Mouse (Mus musculus) CH12.LX (cell line): ENCODE results near the gene Mfsd7a. TPM values are rescaled to one million over a fixed set of nuclear protein-coding genes. Genes with fewer than 3 reads are reported as not detected.
"Not testable (repeated sequence)": the region's sequence is repeated elsewhere in the genome, so short reads cannot be mapped to it uniquely, and the experiment has no call there.

Source experiments
- DNase-seq: peaks from one replicate; pipeline ENCODE4 v3.0.0-alpha.2; 2013; ENCODE audit errors: extremely low read depth
- H3K27ac ChIP-seq: 2 replicates; pipeline ENCODE4 v1.5.1; 2012; ENCODE audit warnings: low read depth, mild to moderate bottlenecking, control low read depth, moderate library complexity; ENCODE audit not compliant: insufficient read depth
- H3K27me3 ChIP-seq: replicated peaks from 2 replicates; pipeline ENCODE3; 2012; ENCODE audit warnings: inconsistent platforms
- H3K36me3 ChIP-seq, 2 experiments: replicated peaks in 1 of 2; 2 replicates each; pipeline versions ENCODE3 to v1.6.1; 2012; ENCODE audit warnings: inconsistent platforms in 1 of 2, low read length in 1 of 2, mild to moderate bottlenecking in 1 of 2, mixed read lengths in 1 of 2, moderate library complexity in 1 of 2; ENCODE audit not compliant: control insufficient read depth in 1 of 2, insufficient read depth in 1 of 2
- H3K4me1 ChIP-seq, 2 experiments: 2 replicates each; pipeline ENCODE4 v1.6.1; 2012; ENCODE audit warnings: inconsistent platforms in 1 of 2, moderate library complexity in 1 of 2; ENCODE audit not compliant: insufficient read depth in 2 of 2, control insufficient read depth in 1 of 2
- H3K4me2 ChIP-seq: 2 replicates; pipeline ENCODE4 v1.6.1; 2012; ENCODE audit warnings: low read depth, mild to moderate bottlenecking, control low read depth; ENCODE audit not compliant: poor library complexity, insufficient read depth, severe bottlenecking
- H3K4me3 ChIP-seq, 3 experiments: fragments of 150-350 bp in 1 of 3; sonication (generic) in 1 of 3; replicated peaks in 1 of 3; 2 replicates each; pipeline versions ENCODE3 to v1.5.1; 2011 to 2012; ENCODE audit warnings: low read depth in 2 of 3, low read length in 2 of 3, mild to moderate bottlenecking in 2 of 3, moderate library complexity in 2 of 3, control low read depth in 1 of 3, improper control_type of control experiment in 1 of 3, inconsistent platforms in 1 of 3, mixed read lengths in 1 of 3; ENCODE audit not compliant: poor library complexity in 1 of 3
- H3K79me2 ChIP-seq: replicated peaks from 2 replicates; pipeline ENCODE4 v1.6.1; 2012; ENCODE audit warnings: mild to moderate bottlenecking, moderate library complexity; ENCODE audit not compliant: control insufficient read depth, poor library complexity, insufficient read depth, severe bottlenecking; ENCODE audit errors: extremely low read depth
- H3K9ac ChIP-seq: 2 replicates; pipeline ENCODE4 v1.6.1; 2012; ENCODE audit warnings: low read depth, mild to moderate bottlenecking, control low read depth, moderate library complexity; ENCODE audit not compliant: insufficient read depth
- H3K9me3 ChIP-seq: replicated peaks from 2 replicates; pipeline ENCODE3; 2012; ENCODE audit warnings: low read length, inconsistent platforms, mixed read lengths
- CHD1 ChIP-seq: IDR thresholded peaks from 2 replicates; pipeline ENCODE4 v1.6.1; 2012; ENCODE audit warnings: low read depth, low read length, improper control_type of control experiment, inconsistent platforms
- E2F4 ChIP-seq: IDR thresholded peaks from 2 replicates; pipeline ENCODE4 v1.6.1; 2011; ENCODE audit warnings: low read depth, low read length, improper control_type of control experiment; ENCODE audit not compliant: insufficient replicate concordance
- ETS1 ChIP-seq: conservative IDR thresholded peaks from 2 replicates; pipeline ENCODE4 v1.6.1; 2012; ENCODE audit warnings: low read depth, mild to moderate bottlenecking, inconsistent platforms, low read length, improper control_type of control experiment, moderate library complexity
- IRF4 ChIP-seq: IDR thresholded peaks from 2 replicates; pipeline ENCODE4 v1.6.1; 2014; ENCODE audit warnings: low read depth, mild to moderate bottlenecking, inconsistent platforms, low read length, improper control_type of control experiment
- MAX ChIP-seq: IDR thresholded peaks from 2 replicates; pipeline ENCODE4 v1.6.1; 2011; ENCODE audit warnings: low read length, improper control_type of control experiment
- MAZ ChIP-seq: IDR thresholded peaks from 2 replicates; pipeline ENCODE4 v1.6.1; 2012; ENCODE audit warnings: low read depth, mild to moderate bottlenecking, inconsistent platforms, low read length, improper control_type of control experiment, moderate library complexity
- MEF2A ChIP-seq: IDR thresholded peaks from 2 replicates; pipeline ENCODE4 v1.6.1; 2014; ENCODE audit warnings: low read depth, mild to moderate bottlenecking, inconsistent platforms, low read length, improper control_type of control experiment, borderline replicate concordance
- MYC ChIP-seq: IDR thresholded peaks from 2 replicates; pipeline ENCODE4 v1.6.1; 2011; ENCODE audit warnings: low read depth, mild to moderate bottlenecking, improper control_type of control experiment, low read length
- NELFE ChIP-seq: IDR thresholded peaks from 2 replicates; pipeline ENCODE4 v1.6.1; 2011; ENCODE audit warnings: low read depth, low read length, improper control_type of control experiment
- PAX5 ChIP-seq: IDR thresholded peaks from 2 replicates; pipeline ENCODE4 v1.6.1; 2012; ENCODE audit warnings: low read length, inconsistent platforms, mixed read lengths
- RAD21 ChIP-seq: IDR thresholded peaks from 2 replicates; pipeline ENCODE4 v1.6.1; 2011; ENCODE audit warnings: low read depth, mild to moderate bottlenecking, low read length, improper control_type of control experiment, moderate library complexity
- RCOR1 ChIP-seq: conservative IDR thresholded peaks from 2 replicates; pipeline ENCODE4 v1.6.1; 2012; ENCODE audit warnings: low read depth, mild to moderate bottlenecking, inconsistent platforms, low read length, improper control_type of control experiment
- SIN3A ChIP-seq: IDR thresholded peaks from 2 replicates; pipeline ENCODE4 v1.6.1; 2012; ENCODE audit warnings: low read length, improper control_type of control experiment, inconsistent platforms
- TBP ChIP-seq: conservative IDR thresholded peaks from 2 replicates; pipeline ENCODE4 v1.6.1; 2011; ENCODE audit warnings: low read depth, low read length, improper control_type of control experiment
- TCF12 ChIP-seq: IDR thresholded peaks from 2 replicates; pipeline ENCODE4 v1.6.1; 2014; ENCODE audit warnings: low read depth, mild to moderate bottlenecking, inconsistent platforms, low read length, improper control_type of control experiment
- UBTF ChIP-seq: IDR thresholded peaks from 2 replicates; pipeline ENCODE4 v1.6.1; 2012; ENCODE audit warnings: low read depth, mild to moderate bottlenecking, inconsistent platforms, low read length, improper control_type of control experiment, moderate library complexity
- USF1 ChIP-seq: IDR thresholded peaks from 2 replicates; pipeline ENCODE4 v1.6.1; 2014; ENCODE audit warnings: low read depth, mild to moderate bottlenecking, inconsistent platforms, low read length, improper control_type of control experiment
- ZMIZ1 ChIP-seq: IDR thresholded peaks from 2 replicates; pipeline ENCODE4 v1.6.1; 2012; ENCODE audit warnings: low read depth, mild to moderate bottlenecking, inconsistent platforms, low read length, improper control_type of control experiment
- dilution Hi-C: fragments of 300-500 bp; cut with MboI; formaldehyde crosslinking; loops from 2 replicates; pipeline ENCODE4 v1.14.3; 2020; ENCODE audit warnings: low sequenced_read_pairs; ENCODE audit not compliant: extremely low pct_unique_long_range_greater_than_20kb, extremely low pct_ligation_motif_present
- in situ Hi-C: fragments of 300-500 bp; cut with MboI; formaldehyde crosslinking; loops from 3 replicates; pipeline ENCODE4 v1.14.3; 2019; ENCODE audit warnings: low sequenced_read_pairs, low pct_ligation_motif_present, low pct_unique_long_range_greater_than_20kb, mixed read lengths
- polyA plus RNA-seq: library from polyadenylated mRNA; unstranded; fragments of >175 nt; gene quantifications from 2 replicates; pipeline ENCODE4 v1.2.1, GENCODE M21; 2012; ENCODE audit warnings: low read depth; ENCODE audit not compliant: insufficient read length
- total RNA-seq, 2 experiments: library from RNA; depleted of rRNA; stranded (reverse); fragments of 300-350 nt in 1 of 2; fragments of >200 nt in 1 of 2; gene quantifications; 2 replicates each; pipeline ENCODE4 v1.2.3; 2012 to 2014

Mfsd7a gene
- not detected in 2 replicates for total RNA-seq (2012; rRNA removed)
- total RNA-seq (2014; rRNA removed): not detected in 2 replicates
- not detected in 2 replicates for polyA plus RNA-seq

DNA sequence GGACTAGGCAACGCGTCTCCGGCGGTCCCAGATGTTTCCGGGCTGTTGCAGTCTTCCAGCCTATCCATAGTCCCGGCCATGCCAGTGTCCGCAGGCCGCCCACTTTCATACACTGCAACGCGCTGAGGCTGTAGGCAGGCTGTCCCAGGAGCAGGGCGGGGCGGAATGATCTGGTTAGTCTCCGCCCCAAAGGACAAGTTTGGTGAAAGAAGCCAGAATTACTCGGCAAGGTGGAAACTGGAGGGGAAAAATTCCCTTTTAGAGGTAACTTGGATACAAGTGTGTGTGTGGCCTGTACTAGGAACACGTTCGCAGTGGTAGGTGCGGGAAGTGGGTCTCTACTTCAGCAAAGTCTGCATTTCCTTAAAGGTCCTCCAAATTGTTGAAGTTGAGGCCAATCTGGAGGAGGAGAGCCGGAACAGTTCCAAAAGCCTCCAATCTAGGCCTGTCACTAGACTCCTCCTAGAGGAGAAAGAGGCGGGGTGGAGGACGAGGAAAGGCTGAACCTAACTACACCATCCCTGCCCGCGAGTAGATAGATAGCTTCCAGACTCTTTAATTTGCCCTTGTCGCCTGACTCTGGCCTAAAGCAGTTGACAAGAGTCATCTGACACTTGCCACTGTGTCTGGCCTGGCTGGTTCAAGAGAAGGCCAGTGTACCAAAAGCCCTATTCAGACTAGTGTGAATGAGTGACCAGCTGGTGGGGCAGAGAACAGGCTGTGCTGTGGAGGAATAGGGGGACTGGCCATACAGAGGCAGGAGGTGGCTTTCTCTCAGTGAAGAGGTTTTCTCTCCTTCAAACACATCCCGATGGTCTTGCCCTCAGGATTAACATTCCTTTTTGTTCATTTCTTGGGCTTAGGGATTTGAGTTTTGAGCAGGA lies at the start of gene Mfsd7a:
TSS of gene Mfsd7a (minus strand) at position 107 of the 884 bp plus-strand sequence.
- no peak within 1 kb of the TSS for H3K4me3 ChIP-seq
- no peaks in the 10 kb centered on the region for H3K79me2 ChIP-seq
- no peak within 1 kb of the TSS for H3K27ac ChIP-seq
- H3K27me3 ChIP-seq: peaks cover 22% of the 10 kb centered on the region
- no peaks in the 10 kb centered on the region for H3K36me3 ChIP-seq
- H3K9me3 ChIP-seq: no peaks in the 10 kb centered on the region
- DNase-seq: no peak
- dilution Hi-C loops: no loop called here
- H3K4me1 ChIP-seq: no peaks in the 10 kb centered on the region
- in situ Hi-C loops: loop anchor here (25.0 kb wide), 1 partner anchor 213 kb away; the partner anchor contains the start of genes Dgkq and Idua
- no peak for TF ChIP-seq RCOR1
- TF ChIP-seq TBP: no peak
- no peak for TF ChIP-seq MEF2A
- TF ChIP-seq CHD1: no peak
- TF ChIP-seq RAD21: no peak
- TF ChIP-seq SIN3A: no peak
- TF ChIP-seq ETS1: no peak
- TF ChIP-seq MAX: no peak
- TF ChIP-seq UBTF: no peak
- no peak for TF ChIP-seq MAZ
- TF ChIP-seq E2F4: no peak
- no peak for TF ChIP-seq MYC
- TF ChIP-seq PAX5: no peak
- no peak for TF ChIP-seq IRF4
- no peak for TF ChIP-seq ZMIZ1
- no peak for TF ChIP-seq NELFE
- TF ChIP-seq USF1: no peak
- TF ChIP-seq TCF12: no peak
- H3K9ac ChIP-seq: no peak within 1 kb of the TSS
- H3K4me2 ChIP-seq: no peak within 1 kb of the TSS

- DNase-seq, H3K79me2 ChIP-seq, in situ Hi-C loops, H3K9me3 ChIP-seq, H3K27ac ChIP-seq, H3K27me3 ChIP-seq, H3K4me2 ChIP-seq, H3K4me3 ChIP-seq, H3K9ac ChIP-seq, H3K4me1 ChIP-seq, dilution Hi-C loops: not testable (repeated sequence)
- peaks cover 41 to 83% of the 10 kb centered on the region in 2 experiments for H3K36me3 ChIP-seq
Measured at GRCm38 (mm10) chr5:108486148-108486547, 37.5 kb upstream of the Mfsd7a start.
